Mouse (Mus musculus) thymus, adult 2 months (tissue): ENCODE measurements around the gene Tcf12.

ENCODE experiments used
- CTCF ChIP-seq: fragments of 200-500 bp; IDR thresholded peaks from 2 replicates; pipeline ENCODE4 v1.5.1; 2012; ENCODE audit warnings: mild to moderate bottlenecking, control low read depth, low read length, moderate library complexity, borderline replicate concordance; ENCODE audit not compliant: control insufficient read depth, poor library complexity, insufficient read depth; ENCODE audit errors: extremely low read depth
- POLR2A ChIP-seq: fragments of 200-500 bp; IDR thresholded peaks from 2 replicates; pipeline ENCODE4 v1.6.1; 2012; ENCODE audit warnings: mild to moderate bottlenecking, low read length, control low read depth, moderate library complexity; ENCODE audit not compliant: control insufficient read depth, poor library complexity, insufficient read depth; ENCODE audit errors: extremely low read depth

DNA sequence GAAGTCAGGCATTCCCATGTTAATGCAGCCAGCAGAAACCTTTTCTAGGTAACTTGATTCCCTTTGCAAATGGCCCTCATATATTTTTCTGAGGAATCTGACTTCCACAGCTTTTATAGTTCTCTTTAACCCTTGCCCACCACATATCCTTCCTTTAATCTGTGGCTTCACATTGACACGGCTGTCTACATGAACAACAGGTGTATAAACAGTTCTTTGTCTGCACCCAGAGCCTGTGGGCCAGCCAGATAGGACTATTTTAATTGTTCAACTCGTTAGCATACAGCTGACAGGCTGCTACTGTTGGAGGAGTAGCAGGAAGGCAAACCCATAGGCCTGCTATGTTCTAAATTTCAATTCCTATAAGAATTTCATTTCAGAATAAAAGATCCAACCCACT is 250.0 kb downstream of the Tcf12 start:
- TF ChIP-seq POLR2A, result no peak
- no peak for TF ChIP-seq CTCF
